Mouse (Mus musculus): ENCODE results near the gene Esam. TPM values are rescaled to one million over a fixed set of nuclear protein-coding genes. Genes with fewer than 3 reads are reported as not detected.

Gene Esam
- polyA plus RNA-seq, 1 experiment from 2014 or later: 15.6 TPM

DNA sequence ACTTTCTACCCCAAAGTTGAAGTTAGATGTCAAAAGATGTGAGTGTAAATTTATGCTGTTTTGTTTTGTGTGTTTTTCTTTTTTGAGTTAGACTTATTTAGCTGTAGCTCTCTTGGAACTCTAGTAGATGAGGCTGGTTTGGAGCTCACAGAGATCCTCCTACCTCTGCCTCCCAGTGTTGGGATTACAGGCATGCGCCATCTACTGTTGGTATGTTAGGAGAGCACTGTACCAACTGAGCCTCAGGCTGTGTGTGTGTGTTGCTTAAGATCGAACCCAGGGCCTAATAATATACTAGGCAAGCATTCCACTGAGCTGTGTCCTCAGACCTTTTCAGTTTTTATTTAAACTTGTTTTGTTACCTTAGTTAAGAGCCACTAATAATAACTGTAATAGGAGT is 15.8 kb upstream of the Esam start:
- H3K27me3 ChIP-seq: no peaks in the 10 kb centered on the region
- no peak overlapping the region for H3K9ac ChIP-seq
- peaks cover 9% of the 10 kb centered on the region for H3K4me1 ChIP-seq (replicated peaks)
- H3K4me2 ChIP-seq: no peak overlapping the region
- H3K36me3 ChIP-seq: no peaks in the 10 kb centered on the region
- 70% methylated on average over 2 of the region's 2 CpGs for WGBS (ENCODE audit: insufficient replicate concordance)
- no peak overlapping the region for H3K27ac ChIP-seq
- ATAC-seq (ENCODE audit: low read depth): no peak
- no peak for DNase-seq
- no peak overlapping the region for H3K4me3 ChIP-seq (replicated peaks)
- no peaks in the 10 kb centered on the region for H3K9me3 ChIP-seq (replicated peaks)

DNA sequence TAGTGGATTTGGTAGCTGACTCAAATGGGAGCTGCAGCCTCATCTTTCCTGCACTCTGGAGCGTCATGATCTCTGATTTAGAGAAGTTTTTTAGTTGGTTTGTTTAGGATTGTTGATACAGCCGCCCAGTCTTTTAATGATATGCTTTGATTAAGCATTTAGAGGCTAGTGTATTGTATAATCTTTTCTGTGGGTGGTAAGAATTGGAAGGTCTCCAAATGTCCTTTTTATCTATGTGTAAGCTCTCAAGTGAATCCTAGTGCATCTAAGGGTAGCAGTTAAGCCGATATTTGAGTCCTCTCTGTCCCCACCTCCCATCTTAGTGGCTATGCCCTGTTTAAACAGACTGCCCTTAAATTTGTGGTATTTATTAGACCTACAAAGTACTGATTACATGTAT is 13.4 kb upstream of the Esam start:
- Histone ChIP-seq H3K4me3 (replicated peaks) (no peak overlapping the region), H3K27ac (no peak overlapping the region), H3K27me3 (no peaks in the 10 kb centered on the region), H3K4me2 (no peak overlapping the region), H3K4me1 (replicated peaks) (peaks cover 18% of the 10 kb centered on the region), H3K9ac (no peak overlapping the region), H3K9me3 (replicated peaks) (no peaks in the 10 kb centered on the region), H3K36me3 (peaks cover 4% of the 10 kb centered on the region; the same call in 1 of the 2 replicates)
- no peak for DNase-seq
- ATAC-seq (ENCODE audit: low read depth): no peak
- WGBS (ENCODE audit: insufficient replicate concordance): 67% methylated on average over 3 of the region's 3 CpGs

DNA sequence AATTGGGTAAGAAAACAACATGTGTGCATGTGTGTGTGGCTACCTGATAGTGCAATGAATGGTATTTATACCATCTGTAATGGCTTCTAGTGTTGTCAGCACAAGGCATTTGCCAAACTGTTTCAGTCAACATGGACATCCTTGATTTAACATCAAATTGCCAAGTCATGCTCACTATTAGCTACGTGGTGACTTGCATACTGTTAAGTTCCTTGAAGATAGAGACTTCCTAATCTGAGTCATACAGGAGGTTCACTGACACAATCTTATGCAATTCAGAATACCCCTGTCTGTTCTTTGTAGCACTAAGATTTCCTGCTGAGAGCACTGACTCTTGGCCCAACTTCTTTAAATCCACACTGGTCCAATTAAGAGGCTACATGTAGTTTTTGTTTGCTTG is 10.4 kb upstream of the Esam start:
- Histone ChIP-seq H3K4me2 (no peak overlapping the region), H3K9ac (no peak overlapping the region), H3K36me3 (peaks cover 5% of the 10 kb centered on the region; the same call in 1 of the 2 replicates), H3K9me3 (replicated peaks) (no peaks in the 10 kb centered on the region), H3K27me3 (no peaks in the 10 kb centered on the region), H3K27ac (no peak overlapping the region), H3K4me1 (replicated peaks) (peaks cover 18% of the 10 kb centered on the region), H3K4me3 (replicated peaks) (no peak overlapping the region)
- 9% methylated on average over 1 of the region's 1 CpGs for WGBS (ENCODE audit: insufficient replicate concordance)
- ATAC-seq (ENCODE audit: low read depth): peak; percentile 94
- DNase-seq: peak; percentile 32

DNA sequence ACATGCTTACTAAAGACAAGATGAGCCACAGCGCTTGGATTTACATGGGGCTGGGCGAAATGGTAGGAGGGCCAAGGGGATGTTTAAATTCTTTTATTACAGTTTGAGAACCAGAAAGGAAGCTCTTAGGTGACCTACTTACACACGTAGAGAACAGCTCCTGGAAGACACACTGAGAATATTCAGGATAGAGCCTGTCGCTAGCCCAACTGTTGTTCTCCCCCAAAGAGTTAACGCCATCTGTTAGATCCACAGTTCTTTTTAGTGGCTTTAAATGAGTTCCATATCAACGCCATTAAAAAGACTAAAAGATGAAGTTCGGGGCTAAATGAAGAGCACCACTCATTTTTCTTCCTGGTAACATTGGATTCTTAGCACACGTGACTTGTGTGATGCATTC is 8.9 kb upstream of the Esam start:
- 82% methylated on average over 8 of the region's 8 CpGs for WGBS (ENCODE audit: insufficient replicate concordance)

DNA sequence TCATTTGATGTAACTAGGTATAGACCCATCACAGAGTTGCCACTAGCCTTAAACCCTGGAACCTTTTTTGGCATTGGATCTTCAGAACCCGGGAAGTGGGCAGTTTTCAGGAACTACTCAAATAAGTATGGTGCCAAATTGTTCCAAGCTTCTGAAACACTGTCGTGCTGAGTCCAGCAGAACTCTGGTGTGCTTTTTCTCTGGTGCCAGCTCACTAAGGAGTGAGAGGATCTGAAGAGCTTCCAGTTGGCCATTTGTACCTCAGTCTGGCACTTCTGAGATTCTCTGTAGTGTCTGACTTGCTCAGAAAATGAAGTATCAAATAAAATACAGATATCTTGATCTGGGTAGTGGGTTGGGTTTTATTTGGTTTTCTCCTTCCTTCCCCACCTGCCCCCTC is 7.9 kb upstream of the Esam start:
- Histone ChIP-seq H3K36me3 (peaks cover 11% of the 10 kb centered on the region), H3K4me2 (no peak overlapping the region), H3K27ac (no peak overlapping the region), H3K4me3 (replicated peaks) (no peak overlapping the region), H3K27me3 (no peaks in the 10 kb centered on the region), H3K9ac (no peak overlapping the region), H3K9me3 (replicated peaks) (no peaks in the 10 kb centered on the region), H3K4me1 (replicated peaks) (peaks cover 17% of the 10 kb centered on the region)
- no peak for DNase-seq
- WGBS (ENCODE audit: insufficient replicate concordance): 67% methylated on average over 2 of the region's 2 CpGs
- no peak for ATAC-seq (ENCODE audit: low read depth)

More for the DNA sequence above, 8.9 kb upstream of the Esam start:
- H3K4me1 ChIP-seq (replicated peaks): peaks cover 18% of the 10 kb centered on the region
- H3K9ac ChIP-seq: no peak overlapping the region
- H3K27ac ChIP-seq: no peak overlapping the region
- no peak overlapping the region for H3K4me3 ChIP-seq (replicated peaks)
- ATAC-seq (ENCODE audit: low read depth) (no peak), DNase-seq (no peak)
- H3K27me3 ChIP-seq: no peaks in the 10 kb centered on the region
- peaks cover 11% of the 10 kb centered on the region for H3K36me3 ChIP-seq
- H3K9me3 ChIP-seq (replicated peaks): no peaks in the 10 kb centered on the region
- H3K4me2 ChIP-seq: no peak overlapping the region

DNA sequence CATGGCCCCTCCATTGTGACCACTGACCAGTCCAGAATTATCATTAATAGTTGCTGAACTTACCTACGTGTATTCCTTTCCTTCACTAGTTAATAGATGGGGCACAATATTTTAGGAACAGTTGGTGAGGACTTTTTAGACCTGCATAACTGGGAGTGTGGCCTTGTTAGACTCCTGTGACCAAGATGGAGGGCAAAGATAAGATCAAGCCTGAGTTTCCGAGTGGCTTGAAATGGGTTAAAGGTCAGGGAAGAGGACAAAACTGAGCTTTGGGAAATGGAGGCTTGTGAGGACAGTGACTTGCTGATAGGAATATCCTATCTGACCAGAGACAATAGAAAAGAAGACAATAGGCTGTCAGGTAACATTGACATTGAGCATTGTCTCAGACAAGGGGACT is 2.4 kb upstream of the Esam start:
- H3K4me1 ChIP-seq (replicated peaks): peaks cover 22% of the 10 kb centered on the region
- H3K9ac ChIP-seq: no peak overlapping the region
- no peak overlapping the region for H3K4me2 ChIP-seq
- H3K4me3 ChIP-seq (replicated peaks): no peak overlapping the region
- WGBS (ENCODE audit: insufficient replicate concordance): 70% methylated on average over 2 of the region's 2 CpGs
- ATAC-seq (ENCODE audit: low read depth): no peak
- no peak overlapping the region for H3K27ac ChIP-seq
- peaks cover 48% of the 10 kb centered on the region for H3K27me3 ChIP-seq
- DNase-seq: no peak
- peaks cover 6% of the 10 kb centered on the region for H3K36me3 ChIP-seq
- no peaks in the 10 kb centered on the region for H3K9me3 ChIP-seq (replicated peaks)

DNA sequence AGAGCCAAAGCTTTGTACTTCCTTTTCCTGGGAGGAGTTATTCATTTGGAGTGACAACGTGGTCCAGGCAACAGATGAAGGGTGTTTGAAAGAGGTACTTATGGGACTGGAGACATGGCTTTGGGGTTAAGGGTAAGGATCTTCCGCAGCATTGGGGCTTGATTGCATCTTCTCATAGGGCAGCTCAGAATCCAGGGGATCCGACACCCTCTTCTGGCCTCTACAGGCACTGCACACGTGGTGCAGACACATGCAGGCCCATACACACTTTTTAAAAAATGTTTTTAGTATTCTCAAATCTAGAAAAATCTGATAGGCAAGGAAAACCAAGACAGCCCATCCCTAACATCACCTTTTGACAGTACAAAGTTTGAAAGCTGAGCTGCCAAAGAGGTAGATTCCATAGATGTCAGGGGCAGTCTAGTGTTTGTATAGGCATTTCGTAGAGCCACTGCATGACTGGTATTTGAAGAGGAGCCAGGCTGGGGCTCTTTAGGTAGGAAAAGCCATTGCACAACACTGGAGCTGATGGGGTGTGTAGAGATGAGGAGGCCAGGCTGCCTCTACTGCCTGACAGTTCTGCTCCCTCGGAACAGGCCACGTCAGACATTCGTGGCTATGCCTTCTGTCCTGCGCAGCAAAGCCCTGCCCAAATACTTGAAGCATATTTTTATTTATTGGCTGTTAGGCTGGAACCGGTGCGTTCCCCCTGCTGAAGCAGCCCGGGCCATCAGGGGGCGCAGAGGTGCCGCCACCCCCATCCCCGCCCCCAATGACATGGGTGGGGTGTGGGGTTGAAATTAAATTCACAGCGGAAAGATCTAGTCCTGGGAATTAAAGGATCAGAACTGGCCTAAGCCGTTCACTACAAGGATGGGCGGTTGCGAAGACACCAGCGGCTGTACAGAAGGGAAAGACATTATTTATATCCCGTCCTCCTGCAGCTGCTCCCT is 1.2 kb upstream of the Esam start:
- H3K4me3 ChIP-seq (replicated peaks): peak overlapping the region; percentile 42
- no peak overlapping the region for H3K27ac ChIP-seq
- H3K9me3 ChIP-seq (replicated peaks): no peaks in the 10 kb centered on the region
- WGBS (ENCODE audit: insufficient replicate concordance): 23% methylated on average over 21 of the region's 21 CpGs
- H3K9ac ChIP-seq: no peak overlapping the region
- H3K36me3 ChIP-seq: peaks cover 6% of the 10 kb centered on the region
- peak overlapping the region; percentile 61 for H3K4me2 ChIP-seq
- DNase-seq (no peak), ATAC-seq (ENCODE audit: low read depth) (no peak)
- H3K27me3 ChIP-seq: peaks cover 60% of the 10 kb centered on the region
- peaks cover 32% of the 10 kb centered on the region for H3K4me1 ChIP-seq (replicated peaks)

DNA sequence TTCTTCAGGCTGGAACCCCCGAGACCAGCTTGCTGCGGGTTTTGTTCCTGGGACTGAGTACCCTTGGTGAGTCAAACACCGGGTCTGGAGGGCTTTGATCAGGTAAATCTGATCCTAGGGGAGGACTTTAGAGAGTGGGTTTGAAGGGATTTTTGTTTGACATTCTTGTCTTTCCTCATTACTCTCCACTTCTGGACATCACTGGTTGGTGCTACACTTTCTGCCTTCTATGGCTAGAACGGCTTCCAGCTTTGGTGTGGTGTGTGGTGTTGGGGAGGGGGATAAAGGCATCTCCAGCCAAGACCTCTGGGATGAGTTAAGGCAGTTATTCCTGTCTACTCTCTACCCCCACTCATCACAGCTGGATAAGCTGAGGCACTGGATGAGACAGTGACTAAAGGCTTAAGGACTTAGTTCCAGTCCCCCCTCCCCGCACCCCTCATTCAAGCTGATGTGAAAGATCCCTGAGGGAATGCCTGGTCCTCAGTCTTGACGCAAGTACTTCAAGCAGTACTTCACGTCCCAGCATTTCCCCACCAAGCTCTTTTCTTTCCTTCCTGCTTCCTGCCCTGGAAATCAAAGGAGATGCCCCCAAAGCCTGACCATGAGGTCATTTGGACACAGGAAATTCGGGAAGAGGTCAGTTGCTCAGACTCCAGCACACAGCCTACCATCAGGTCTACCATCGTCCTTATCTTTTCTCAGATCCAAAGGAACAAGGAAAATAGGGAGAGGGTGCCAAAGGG is 520 bp downstream of the Esam start:
- DNase-seq (no peak), ATAC-seq (ENCODE audit: low read depth) (no peak)
- Histone ChIP-seq H3K9me3 (replicated peaks) (no peaks in the 10 kb centered on the region), H3K36me3 (peaks cover under 1% of the 10 kb centered on the region; the same call in 1 of the 2 replicates), H3K4me3 (replicated peaks) (peak overlapping the region; percentile 42), H3K27ac (peak overlapping the region; percentile 58), H3K27me3 (peaks cover 74% of the 10 kb centered on the region), H3K4me2 (peak overlapping the region; percentile 61), H3K4me1 (replicated peaks) (peaks cover 32% of the 10 kb centered on the region), H3K9ac (no peak overlapping the region)
- WGBS (ENCODE audit: insufficient replicate concordance): 17% methylated on average over 9 of the region's 9 CpGs

DNA sequence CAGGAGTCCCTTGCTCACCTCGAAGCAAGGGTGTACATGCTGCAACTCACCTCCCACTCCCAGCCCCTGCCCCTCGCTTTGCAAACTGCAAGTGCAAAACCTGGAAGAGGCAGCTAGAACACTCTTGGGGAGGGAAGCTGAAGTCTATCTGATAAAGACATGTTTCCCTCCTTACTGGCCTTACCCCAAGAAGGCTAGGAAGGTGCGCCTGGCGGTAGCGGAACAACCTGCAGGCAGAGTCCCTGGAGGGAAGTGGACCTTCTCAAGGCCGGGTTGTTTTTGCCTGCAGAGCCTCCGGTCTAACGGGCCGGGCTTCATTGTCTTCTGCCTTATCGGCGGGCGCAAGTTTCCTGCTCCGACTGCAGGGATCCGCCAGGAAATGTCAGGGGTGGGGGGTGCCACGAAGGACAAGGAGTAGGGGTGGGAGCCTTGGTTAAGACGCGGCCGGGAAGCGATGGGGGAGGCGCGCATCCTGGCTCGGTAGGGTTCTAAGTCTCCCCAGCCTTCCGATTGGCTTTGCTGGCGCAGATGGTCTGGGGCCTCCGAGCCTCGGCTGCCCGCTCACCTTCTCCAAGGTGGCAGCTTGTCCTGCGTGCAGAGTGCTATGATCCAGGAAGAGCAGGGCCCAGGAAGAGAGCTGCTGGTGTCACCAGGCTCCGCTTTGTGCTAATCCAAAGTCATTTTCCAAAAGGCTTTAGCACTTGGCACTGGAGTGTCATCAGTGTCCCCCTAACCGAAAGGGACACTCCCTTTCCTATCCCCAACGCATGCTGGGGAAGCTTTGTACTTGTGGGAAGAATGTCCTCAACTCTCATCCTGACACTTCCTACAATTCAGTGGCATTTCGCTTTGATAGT is 2.4 kb downstream of the Esam start:
- no peaks in the 10 kb centered on the region for H3K9me3 ChIP-seq (replicated peaks)
- peak overlapping the region; percentile 59 for H3K4me2 ChIP-seq
- H3K36me3 ChIP-seq: no peaks in the 10 kb centered on the region
- peak overlapping the region; percentile 16 for H3K27ac ChIP-seq
- peak overlapping the region; percentile 43 for H3K4me3 ChIP-seq (replicated peaks)
- under 1% methylated on average over 32 of the region's 32 CpGs for WGBS (ENCODE audit: insufficient replicate concordance)
- peak; percentile 53 for ATAC-seq (ENCODE audit: low read depth)
- peaks cover 74% of the 10 kb centered on the region for H3K27me3 ChIP-seq
- peaks cover 32% of the 10 kb centered on the region for H3K4me1 ChIP-seq (replicated peaks)
- peak overlapping the region; percentile 33; the same call in 1 of the 2 replicates for H3K9ac ChIP-seq
- no peak for DNase-seq

DNA sequence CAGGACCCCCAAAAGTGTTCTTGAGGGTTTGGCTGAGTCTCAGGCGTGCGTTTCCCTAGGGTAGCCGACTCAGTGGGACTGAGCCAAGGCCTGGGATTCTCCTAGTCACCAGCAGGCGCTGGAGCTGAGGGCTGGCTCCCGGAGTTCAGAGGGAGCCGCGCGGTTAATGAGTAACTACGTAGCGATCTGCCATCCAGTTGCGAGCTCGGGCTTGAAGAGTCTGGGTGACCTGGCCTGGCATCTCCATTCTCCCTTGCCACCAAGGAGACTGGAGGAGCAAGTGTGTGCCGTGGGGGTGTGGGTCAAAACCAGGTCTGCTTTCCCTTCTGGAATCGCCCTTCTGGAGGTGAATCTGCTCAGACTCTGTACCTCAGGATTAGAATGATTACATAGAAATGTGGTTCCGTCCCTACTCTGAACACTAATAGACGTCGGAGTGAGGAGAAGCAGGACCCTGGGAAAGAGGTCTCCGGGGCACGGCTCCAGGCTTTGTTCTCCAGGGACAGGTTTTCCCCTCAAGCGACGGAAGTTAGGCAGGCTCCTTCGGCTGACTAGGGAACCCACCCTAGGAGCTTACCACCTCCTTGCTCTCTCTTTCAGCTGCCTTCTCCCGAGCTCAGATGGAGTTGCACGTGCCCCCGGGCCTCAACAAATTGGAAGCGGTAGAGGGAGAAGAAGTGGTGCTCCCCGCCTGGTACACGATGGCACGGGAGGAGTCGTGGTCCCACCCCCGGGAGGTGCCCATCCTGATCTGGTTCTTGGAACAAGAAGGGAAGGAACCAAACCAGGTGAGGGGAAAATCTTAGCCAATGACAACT is 3.2 kb downstream of the Esam start:
- Histone ChIP-seq H3K27ac (no peak overlapping the region; the same call in 1 of the 2 replicates), H3K9me3 (replicated peaks) (no peaks in the 10 kb centered on the region), H3K9ac (peak overlapping the region; percentile 33), H3K36me3 (no peaks in the 10 kb centered on the region), H3K4me3 (replicated peaks) (peak overlapping the region; percentile 43), H3K27me3 (peaks cover 71% of the 10 kb centered on the region), H3K4me1 (replicated peaks) (peaks cover 32% of the 10 kb centered on the region), H3K4me2 (peak overlapping the region; percentile 59)
- DNase-seq: no peak
- ATAC-seq (ENCODE audit: low read depth): peak; percentile 51
- WGBS (ENCODE audit: insufficient replicate concordance): 6% methylated on average over 31 of the region's 31 CpGs

Data from liver, embryonic 13.5 days (tissue).